Mouse (Mus musculus): Measurements from ENCODE around the gene Cc2d1a.

DNA sequence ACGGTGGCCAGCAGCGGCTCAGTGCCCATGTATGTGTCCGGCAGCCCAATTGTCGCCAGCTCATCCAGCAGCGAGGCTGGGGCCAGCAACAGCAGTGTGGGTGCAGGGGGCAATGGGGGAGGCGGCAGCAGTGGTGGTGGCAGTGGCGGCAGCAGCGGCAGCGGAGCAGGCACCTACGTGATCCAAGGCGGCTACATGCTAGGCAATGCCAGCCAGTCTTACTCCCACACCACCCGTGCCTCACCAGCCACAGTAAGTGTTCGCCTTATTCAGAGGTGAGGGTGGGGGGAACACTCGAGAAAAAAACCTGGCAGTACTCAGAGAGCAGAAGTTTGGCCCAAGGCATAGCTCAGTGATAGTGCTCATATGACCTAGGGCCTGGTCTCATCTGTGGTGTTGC, 59.9 kb downstream of the Cc2d1a start:
- TF ChIP-seq POLR2A (IDR thresholded peaks at IDR 0.05; ENCODE audit: insufficient read depth, low read depth, low read length), result no peak
- TF ChIP-seq CTCF (IDR thresholded peaks at IDR 0.05), result no peak

Data from heart, adult 2 months (tissue).